Mouse (Mus musculus): Measurements from ENCODE around the gene Mfsd4b2. TPM values are rescaled to one million over a fixed set of nuclear protein-coding genes. Genes with fewer than 3 reads are reported as not detected.

Gene Mfsd4b2
- polyA plus RNA-seq, 2 experiments from 2014 or later, result not detected

- no peak for ATAC-seq
Observed at GRCm38 (mm10) chr10:39893702-39894697, 32.7 kb downstream of the Mfsd4b2 start.

DNA sequence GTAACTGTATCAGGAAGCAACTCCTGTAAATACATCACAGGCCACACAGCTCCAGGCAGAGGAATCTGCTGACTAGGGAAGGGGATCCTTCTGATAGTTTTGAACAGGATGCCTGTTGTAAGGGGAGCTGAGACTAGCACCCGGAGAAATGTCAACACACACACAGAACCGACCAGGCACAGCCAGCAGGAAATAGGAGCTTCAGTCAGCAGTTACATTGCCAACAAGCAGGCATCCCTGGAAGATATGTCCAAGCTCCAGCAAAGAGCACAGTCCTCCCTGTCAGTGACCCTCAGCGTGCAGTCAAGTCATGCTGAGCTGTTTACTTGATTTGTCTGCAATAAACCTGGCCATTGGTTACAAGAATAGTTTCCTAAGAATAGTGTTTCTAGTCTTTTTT, 38.1 kb downstream of the Mfsd4b2 start:
- ATAC-seq, result no peak

Other genes with a start within 250 kb of the Mfsd4b2 start
- 10 to 100 TPM; 12.1 to 15.8 TPM for gene Rev3l, start 194.8 kb downstream of the Mfsd4b2 start, polyA plus RNA-seq (2017; shearing (Covaris generic))
- gene Mfsd4b4, start 27.7 kb downstream of the Mfsd4b2 start, polyA plus RNA-seq (2017; shearing (Covaris generic)), result 1 to 10 TPM; 1.2 to 1.9 TPM
- not detected for gene Mfsd4b3, start 33.2 kb upstream of the Mfsd4b2 start, polyA plus RNA-seq (2017; shearing (Covaris generic))
- gene Mfsd4b5, start 59.7 kb upstream of the Mfsd4b2 start, polyA plus RNA-seq (2017; shearing (Covaris generic)), result under 1 TPM in 1 of 2 experiments, not detected in 1; 0.17 TPM
- not detected for gene Mfsd4b1, start 98.3 kb upstream of the Mfsd4b2 start, polyA plus RNA-seq (2017; shearing (Covaris generic))
- 1 to 10 TPM; 2.0 to 2.9 TPM for gene Slc16a10, start 215.3 kb upstream of the Mfsd4b2 start, polyA plus RNA-seq (2017; shearing (Covaris generic))

Measured in activated CD4-positive, CD25-positive, alpha-beta regulatory T cell, adult 4 months (primary cell).